Mouse (Mus musculus) midbrain, embryonic 12.5 days (tissue): ENCODE results near the gene Clns1a. TPM values are rescaled to one million over a fixed set of nuclear protein-coding genes. Genes with fewer than 3 reads are reported as not detected.
A peak's percentile ranks its signal among the peaks of the same experiment; 100 is the strongest.

Experiments used
- ATAC-seq: fragments of 200-750 bp; cut with Nextera tagmentation; 2 replicates; pipeline ENCODE4 v1.8.0; 2017; ENCODE audit warnings: low read depth, moderate TSS enrichment, moderate library complexity; ENCODE audit not compliant: low FRiP score
- H3K27ac ChIP-seq: fragments of 300-500 bp; sonication (generic); replicated peaks from 2 replicates; pipeline ENCODE4 v1.5.1; 2016; ENCODE audit warnings: mild to moderate bottlenecking
- H3K27me3 ChIP-seq: fragments of 300-500 bp; sonication (generic); 2 replicates; pipeline ENCODE4 v1.6.1; 2016; ENCODE audit warnings: mild to moderate bottlenecking
- H3K36me3 ChIP-seq: fragments of 300-500 bp; sonication (generic); 2 replicates; pipeline ENCODE4 v1.6.1; 2016
- H3K4me1 ChIP-seq: fragments of 300-500 bp; sonication (generic); 2 replicates; pipeline ENCODE4 v1.6.1; 2016
- H3K4me2 ChIP-seq: fragments of 300-500 bp; sonication (generic); replicated peaks from 2 replicates; pipeline ENCODE4 v1.6.1; 2016; ENCODE audit warnings: mild to moderate bottlenecking, moderate library complexity
- H3K4me3 ChIP-seq: fragments of 300-500 bp; sonication (generic); 2 replicates; pipeline ENCODE4 v1.5.1; 2016; ENCODE audit warnings: mild to moderate bottlenecking
- H3K9ac ChIP-seq: fragments of 300-500 bp; sonication (generic); replicated peaks from 2 replicates; pipeline ENCODE4 v1.6.1; 2016; ENCODE audit warnings: mild to moderate bottlenecking, moderate library complexity
- H3K9me3 ChIP-seq: fragments of 300-500 bp; sonication (generic); 2 replicates; pipeline ENCODE4 v1.6.1; 2016; ENCODE audit warnings: mild to moderate bottlenecking
- WGBS: fragments of 180-500 bp; shearing (Covaris S2); methylation state at CpG from one replicate; pipeline ENCODE4 v1.1.7; 2016; 5-methylcytosine and 5-hydroxymethylcytosine counted together
- polyA plus RNA-seq: library from polyadenylated mRNA; unstranded; fragments of >200 nt; fragmentation: Nextera tagmentation; extraction: Ambion mirVana; gene quantifications from 2 replicates; pipeline ENCODE4 v1.2.1, GENCODE M21; 2016

Clns1a gene
- polyA plus RNA-seq, 1 experiment from 2014 or later: 202 TPM

DNA sequence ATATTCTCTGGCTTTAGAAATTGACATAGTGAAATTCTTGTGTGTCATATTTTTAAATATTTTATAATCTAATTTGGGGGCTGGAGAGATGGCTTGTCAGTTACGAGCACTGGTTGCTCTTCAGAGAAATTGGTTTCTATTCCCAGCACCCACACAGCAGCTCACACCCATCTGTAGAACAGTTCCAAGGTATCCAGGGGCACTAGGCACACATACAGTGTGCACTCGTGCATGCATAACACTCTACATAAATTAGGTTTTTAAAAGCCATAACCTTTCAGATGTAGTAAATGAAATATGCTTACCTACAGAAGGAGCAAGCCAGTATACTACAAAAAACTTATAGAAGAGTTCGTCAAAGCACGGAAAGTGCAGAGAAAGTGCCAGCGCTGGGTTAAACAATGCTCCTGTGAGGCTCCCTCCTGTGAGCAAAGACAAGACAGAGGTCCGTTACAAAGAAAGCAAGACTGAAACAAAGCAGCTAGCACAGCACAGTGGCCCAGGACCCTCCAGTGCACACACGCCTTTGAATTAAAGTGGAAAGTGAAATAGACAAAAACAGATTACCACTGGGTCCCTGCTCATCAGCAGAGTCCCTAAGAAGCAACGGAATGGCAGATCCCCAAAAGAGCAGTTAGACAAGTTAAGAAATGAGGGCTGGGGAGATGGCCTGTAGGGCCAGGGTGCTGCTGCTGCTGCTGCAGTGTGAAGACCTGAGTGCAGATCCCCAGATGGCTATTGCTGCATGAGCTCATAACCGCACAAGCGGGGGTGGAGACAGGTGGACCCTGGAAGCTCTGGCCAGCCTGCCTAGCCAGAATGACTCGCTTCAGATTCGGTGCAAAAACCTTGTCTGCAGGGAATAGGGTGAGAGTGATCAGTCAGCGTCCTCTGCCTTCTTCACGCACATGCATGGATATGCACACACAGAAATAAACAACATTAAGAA is 32.5 kb downstream of the Clns1a start:
- H3K27ac ChIP-seq: no peak overlapping the region
- H3K4me3 ChIP-seq: no peak overlapping the region
- peaks cover 15% of the 10 kb centered on the region for H3K4me1 ChIP-seq
- H3K4me2 ChIP-seq: no peak overlapping the region
- ATAC-seq: no peak
- peak overlapping the region; percentile 31; the same call in 1 of the 2 replicates for H3K9ac ChIP-seq
- H3K27me3 ChIP-seq: no peaks in the 10 kb centered on the region
- 0 out of 2 replicates have a peak, but pooled peaks cover 12% of the 10 kb centered on the region for H3K36me3 ChIP-seq
- 32% methylated on average over 14 of the region's 14 CpGs for WGBS
- H3K9me3 ChIP-seq: no peaks in the 10 kb centered on the region

- Histone ChIP-seq H3K9ac (no peak overlapping the region), H3K4me2 (no peak overlapping the region), H3K4me3 (no peak overlapping the region), H3K36me3 (0 out of 2 replicates have a peak, but pooled peaks cover 10% of the 10 kb centered on the region), H3K9me3 (no peaks in the 10 kb centered on the region), H3K27me3 (0 out of 2 replicates have a peak, but pooled peaks cover 3% of the 10 kb centered on the region), H3K4me1 (peaks cover 15% of the 10 kb centered on the region), H3K27ac (no peak overlapping the region)
- no peak for ATAC-seq
- 26% methylated on average over 3 of the region's 3 CpGs for WGBS
Observed at GRCm38 (mm10) chr7:97730427-97730826, 34.0 kb downstream of the Clns1a start.

DNA sequence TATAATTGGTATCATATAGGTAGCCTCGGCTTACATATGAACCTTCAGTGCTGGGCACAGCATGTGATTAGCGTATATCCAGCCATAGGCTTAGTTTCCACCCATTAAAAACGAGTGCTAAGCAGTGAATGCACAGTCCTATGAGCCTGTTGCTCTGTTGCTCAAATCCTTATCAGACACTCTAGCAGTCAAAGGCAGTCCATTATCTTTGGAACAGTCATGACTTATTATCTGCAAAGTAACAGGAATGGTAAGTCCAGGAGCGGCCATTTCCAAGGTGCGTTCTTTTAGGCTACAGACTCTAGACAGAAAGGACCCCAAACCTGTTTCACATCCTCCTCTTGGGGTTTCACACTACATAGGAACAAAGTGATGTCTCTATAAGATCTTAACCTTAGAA is 37.2 kb downstream of the Clns1a start:
- Histone ChIP-seq H3K4me2 (no peak overlapping the region), H3K4me3 (no peak overlapping the region), H3K27me3 (peaks cover 10% of the 10 kb centered on the region), H3K4me1 (peaks cover 21% of the 10 kb centered on the region), H3K27ac (no peak overlapping the region), H3K9ac (no peak overlapping the region), H3K9me3 (no peaks in the 10 kb centered on the region), H3K36me3 (no peaks in the 10 kb centered on the region)
- WGBS: 92% methylated on average over 5 of the region's 5 CpGs
- no peak for ATAC-seq

DNA sequence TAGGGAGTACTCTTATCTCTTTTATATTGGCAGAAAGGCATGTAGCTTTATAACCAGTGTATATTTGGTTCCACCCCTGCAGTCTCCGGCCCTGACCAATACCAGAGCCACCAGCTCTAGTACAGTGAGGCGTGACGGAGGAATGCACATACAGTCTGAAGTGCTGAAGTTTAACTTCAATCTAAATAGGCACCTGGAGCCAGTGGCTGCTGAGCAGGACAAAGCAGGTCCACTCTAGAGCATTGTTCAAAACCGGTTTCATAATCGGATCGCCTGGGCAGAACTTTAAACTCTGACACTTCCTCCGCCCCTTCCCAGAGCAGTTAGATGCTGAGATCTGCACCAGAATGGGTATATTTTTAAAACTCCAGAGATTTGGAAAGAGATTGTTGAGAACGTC is 38.6 kb downstream of the Clns1a start:
- no peak overlapping the region for H3K9ac ChIP-seq
- no peak overlapping the region for H3K4me3 ChIP-seq
- WGBS: 85% methylated on average over 8 of the region's 8 CpGs
- no peak overlapping the region for H3K27ac ChIP-seq
- no peak overlapping the region for H3K4me2 ChIP-seq
- H3K27me3 ChIP-seq: peaks cover 10% of the 10 kb centered on the region
- no peaks in the 10 kb centered on the region for H3K9me3 ChIP-seq
- peaks cover 11% of the 10 kb centered on the region for H3K4me1 ChIP-seq
- no peaks in the 10 kb centered on the region for H3K36me3 ChIP-seq
- no peak for ATAC-seq

GRCm38 (mm10) chr7:97735886-97736420 is 39.5 kb downstream of the Clns1a start:
- WGBS: 31% methylated on average over 4 of the region's 4 CpGs

GRCm38 (mm10) chr7:97737256-97737637 is 40.8 kb downstream of the Clns1a start:
- WGBS: 7% methylated on average over 12 of the region's 12 CpGs
- no peak for ATAC-seq
- H3K9ac ChIP-seq: peak overlapping the region; percentile 67
- no peaks in the 10 kb centered on the region for H3K36me3 ChIP-seq
- H3K27ac ChIP-seq: no peak overlapping the region
- peaks cover 14% of the 10 kb centered on the region for H3K4me1 ChIP-seq
- H3K9me3 ChIP-seq: no peaks in the 10 kb centered on the region
- peaks cover 10% of the 10 kb centered on the region for H3K27me3 ChIP-seq
- H3K4me3 ChIP-seq: peak overlapping the region; percentile 56
- H3K4me2 ChIP-seq: peak overlapping the region; percentile 89

More at GRCm38 (mm10) chr7:97735886-97736420, 39.5 kb downstream of the Clns1a start:
- H3K4me2 ChIP-seq: no peak overlapping the region
- peaks cover 10% of the 10 kb centered on the region for H3K27me3 ChIP-seq
- H3K9me3 ChIP-seq: no peaks in the 10 kb centered on the region
- no peak overlapping the region for H3K27ac ChIP-seq
- ATAC-seq: no peak
- H3K36me3 ChIP-seq: no peaks in the 10 kb centered on the region
- H3K9ac ChIP-seq: no peak overlapping the region
- H3K4me3 ChIP-seq: no peak overlapping the region
- H3K4me1 ChIP-seq: peaks cover 11% of the 10 kb centered on the region

- Histone ChIP-seq H3K9me3 (no peaks in the 10 kb centered on the region), H3K36me3 (no peaks in the 10 kb centered on the region), H3K4me3 (peak within 1 kb of the TSS; percentile 56), H3K4me1 (peaks cover 14% of the 10 kb centered on the region), H3K27ac (no peak within 1 kb of the TSS; the same call in 1 of the 2 replicates), H3K9ac (peak within 1 kb of the TSS; percentile 67), H3K4me2 (peak within 1 kb of the TSS; percentile 89), H3K27me3 (peaks cover 15% of the 10 kb centered on the region)
- WGBS: under 1% methylated on average over 57 of the region's 64 CpGs
- peak; percentile 95 for ATAC-seq
Observed at GRCm38 (mm10) chr7:97737638-97738456, 41.4 kb downstream of the Clns1a start, which contains the start of gene Aqp11. Aqp11 (minus strand) TSS chr7:97738289.

- Histone ChIP-seq H3K9me3 (no peaks in the 10 kb centered on the region), H3K27ac (no peak overlapping the region), H3K4me3 (no peak overlapping the region), H3K4me2 (no peak overlapping the region), H3K4me1 (peaks cover 14% of the 10 kb centered on the region), H3K9ac (no peak overlapping the region), H3K36me3 (no peaks in the 10 kb centered on the region), H3K27me3 (peaks cover 9% of the 10 kb centered on the region)
- no peak for ATAC-seq
- WGBS: 40% methylated on average over 10 of the region's 10 CpGs
Observed at GRCm38 (mm10) chr7:97740948-97741347, 44.5 kb downstream of the Clns1a start.

DNA sequence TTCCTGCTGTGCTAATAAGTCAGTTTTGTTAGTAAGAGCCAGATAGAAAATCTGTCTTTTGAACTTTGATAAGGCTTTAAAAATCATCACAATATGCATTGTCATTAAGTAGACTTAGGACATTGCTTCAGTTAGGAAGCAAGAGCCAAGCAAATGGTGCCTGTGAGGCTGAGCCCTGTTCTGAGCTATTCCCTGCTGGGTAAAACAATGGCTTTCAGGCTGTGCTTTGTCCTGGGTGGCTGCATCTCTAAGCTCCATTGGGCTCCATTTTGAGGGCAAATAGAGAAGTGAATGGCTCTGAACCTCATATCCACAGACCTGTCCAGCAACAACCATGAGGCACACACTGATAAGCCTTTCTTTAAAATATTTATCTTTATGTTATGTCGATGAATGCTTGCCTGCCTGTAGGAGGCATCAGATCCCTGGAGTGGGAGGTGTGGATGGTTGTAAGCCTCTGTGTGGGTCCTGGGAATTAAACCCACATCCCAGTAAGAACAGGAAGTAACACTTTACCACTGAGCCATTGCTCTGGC is 45.4 kb downstream of the Clns1a start:
- no peaks in the 10 kb centered on the region for H3K36me3 ChIP-seq
- 8% methylated on average over 1 of the region's 1 CpGs for WGBS
- no peaks in the 10 kb centered on the region for H3K9me3 ChIP-seq
- H3K4me3 ChIP-seq: no peak overlapping the region
- ATAC-seq: no peak
- H3K27me3 ChIP-seq: peaks cover 9% of the 10 kb centered on the region
- no peak overlapping the region for H3K9ac ChIP-seq
- H3K27ac ChIP-seq: no peak overlapping the region
- H3K4me1 ChIP-seq: peaks cover 13% of the 10 kb centered on the region
- no peak overlapping the region for H3K4me2 ChIP-seq

DNA sequence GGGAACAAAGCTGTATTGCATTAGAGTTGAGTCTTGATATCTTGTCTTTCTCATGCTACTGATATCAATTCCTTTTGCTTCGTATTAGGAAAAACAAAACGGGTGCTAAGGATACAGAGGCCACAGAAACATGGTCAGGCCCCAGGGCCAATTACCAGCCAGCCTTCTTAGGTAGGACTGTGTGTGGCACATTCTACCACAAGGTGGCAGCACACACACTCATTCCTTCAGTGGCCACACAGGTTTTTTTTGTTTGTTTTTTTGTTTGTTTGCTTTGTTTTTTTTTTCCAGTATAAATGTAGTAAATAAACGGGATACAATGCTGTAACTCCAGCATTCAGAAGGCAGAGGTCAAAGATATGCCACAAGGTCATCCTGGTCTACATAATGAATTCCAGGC is 48.9 kb downstream of the Clns1a start:
- WGBS: 15% methylated on average over 3 of the region's 3 CpGs
- no peak overlapping the region for H3K4me2 ChIP-seq
- H3K27me3 ChIP-seq: peaks cover 5% of the 10 kb centered on the region; the same call in 1 of the 2 replicates
- no peak overlapping the region for H3K4me3 ChIP-seq
- H3K9ac ChIP-seq: no peak overlapping the region
- H3K4me1 ChIP-seq: peaks cover 17% of the 10 kb centered on the region
- H3K36me3 ChIP-seq: no peaks in the 10 kb centered on the region
- no peaks in the 10 kb centered on the region for H3K9me3 ChIP-seq
- ATAC-seq: no peak
- no peak overlapping the region for H3K27ac ChIP-seq

- H3K4me2 ChIP-seq: no peak overlapping the region
- peaks cover 5% of the 10 kb centered on the region; the same call in 1 of the 2 replicates for H3K27me3 ChIP-seq
- H3K9me3 ChIP-seq: no peaks in the 10 kb centered on the region
- 73% methylated on average over 4 of the region's 4 CpGs for WGBS
- no peak overlapping the region for H3K4me3 ChIP-seq
- ATAC-seq: no peak
- no peak overlapping the region for H3K27ac ChIP-seq
- no peaks in the 10 kb centered on the region for H3K36me3 ChIP-seq
- no peak overlapping the region for H3K9ac ChIP-seq
- H3K4me1 ChIP-seq: peaks cover 14% of the 10 kb centered on the region
Observed at GRCm38 (mm10) chr7:97747176-97747707, 50.8 kb downstream of the Clns1a start.
